Mouse (Mus musculus) skeletal muscle tissue, postnatal 0 days (tissue): ENCODE measurements around the gene 1700129C05Rik. TPM values are rescaled to one million over a fixed set of nuclear protein-coding genes. Genes with fewer than 3 reads are reported as not detected.

ENCODE experiments used
- polyA plus RNA-seq: library from polyadenylated mRNA; unstranded; fragments of >200 nt; fragmentation: Nextera tagmentation; extraction: Ambion mirVana; gene quantifications from 2 replicates; pipeline ENCODE4 v1.2.1, GENCODE M21; 2015

The 1700129C05Rik gene
- polyA plus RNA-seq: not detected in 2 replicates

GRCm38 (mm10) chr14:59142793-59143192, at the start of gene 1700129C05Rik:
Gene 1700129C05Rik, minus strand, starts transcription at chr14:59142893.

GRCm38 (mm10) chr14:59178649-59179048, 36.0 kb upstream of the 1700129C05Rik start, which contains the start of gene Gm5142:
Gene Gm5142, minus strand, starts transcription at chr14:59178749.

Other genes with a start within 250 kb of the 1700129C05Rik start
- gene Gm5142, start 35.9 kb upstream of the 1700129C05Rik start, polyA plus RNA-seq: not detected in 2 replicates
- gene Rcbtb1, start 58.3 kb upstream of the 1700129C05Rik start, polyA plus RNA-seq: 19.4 and 20.4 TPM in 2 replicates
- not detected in 2 replicates for gene Gm6904, start 117.3 kb upstream of the 1700129C05Rik start, polyA plus RNA-seq
- gene Phf11a, start 154.6 kb upstream of the 1700129C05Rik start, polyA plus RNA-seq: 0.19 TPM in 1 of 2 replicates, not detected in the other
- gene Phf11b, start 198.5 kb upstream of the 1700129C05Rik start, polyA plus RNA-seq: 1.4 and 1.8 TPM in 2 replicates
- gene Phf11d, start 222.6 kb upstream of the 1700129C05Rik start, polyA plus RNA-seq: 5.2 and 6.0 TPM in 2 replicates